Mouse (Mus musculus) forebrain, embryonic 14.5 days (tissue): ENCODE measurements around the gene Rffl. TPM values are rescaled to one million over a fixed set of nuclear protein-coding genes. Genes with fewer than 3 reads are reported as not detected.

Experiments
- ATAC-seq: fragments of 200-750 bp; cut with Nextera tagmentation; 2 replicates; pipeline ENCODE4 v1.8.0; 2017; ENCODE audit warnings: mild to moderate bottlenecking, moderate library complexity
- DNase-seq: peaks from one replicate; pipeline ENCODE4 v3.0.0-alpha.2; 2015; ENCODE audit warnings: low spot score
- H3K27ac ChIP-seq: fragments of 300-500 bp; sonication (generic); 2 replicates; pipeline ENCODE4 v1.5.1; 2014; ENCODE audit warnings: low read depth, mild to moderate bottlenecking, control low read depth, low read length, moderate library complexity
- H3K27me3 ChIP-seq: fragments of 300-500 bp; sonication (generic); replicated peaks from 2 replicates; pipeline ENCODE4 v1.6.1; 2014; ENCODE audit warnings: low read length, control low read depth, mixed read lengths; ENCODE audit not compliant: control insufficient read depth, insufficient read depth
- H3K36me3 ChIP-seq: fragments of 300-500 bp; sonication (generic); 2 replicates; pipeline ENCODE4 v1.6.1; 2014; ENCODE audit warnings: low read length, control low read depth; ENCODE audit not compliant: control insufficient read depth, insufficient read depth
- H3K4me1 ChIP-seq: fragments of 300-500 bp; sonication (generic); 2 replicates; pipeline ENCODE4 v1.6.1; 2014; ENCODE audit warnings: antibody characterized with exemption, low read length, control low read depth; ENCODE audit not compliant: control insufficient read depth, insufficient read depth
- H3K4me2 ChIP-seq: fragments of 300-500 bp; sonication (generic); 2 replicates; pipeline ENCODE4 v1.6.1; 2014; ENCODE audit warnings: mild to moderate bottlenecking, control low read depth, low read length
- H3K4me3 ChIP-seq: fragments of 300-500 bp; sonication (generic); 2 replicates; pipeline ENCODE4 v1.5.1; 2014; ENCODE audit warnings: low read depth, low read length, control low read depth
- H3K9ac ChIP-seq: fragments of 300-500 bp; sonication (generic); 2 replicates; pipeline ENCODE4 v1.6.1; 2014; ENCODE audit warnings: mild to moderate bottlenecking, low read length, control low read depth, moderate library complexity
- H3K9me3 ChIP-seq: fragments of 300-500 bp; sonication (generic); replicated peaks from 2 replicates; pipeline ENCODE4 v1.6.1; 2016; ENCODE audit warnings: low read length, control low read depth, mixed read lengths; ENCODE audit not compliant: control insufficient read depth
- WGBS: fragments of 180-500 bp; shearing (Covaris S2); extraction: QIAGEN DNeasy Blood & Tissue Kit; methylation state at CpG from one replicate; pipeline ENCODE4 v1.1.7; 2014; 5-methylcytosine and 5-hydroxymethylcytosine counted together
- polyA plus RNA-seq: library from polyadenylated mRNA; unstranded; fragments of >200 nt; fragmentation: Nextera tagmentation; extraction: Ambion mirVana; gene quantifications from 2 replicates; pipeline ENCODE4 v1.2.1, GENCODE M21; 2014

The Rffl gene
- polyA plus RNA-seq, 1 experiment from 2014 or later, result 9.8 TPM

GRCm38 (mm10) chr11:82855327-82855973, 15.6 kb downstream of the Rffl start:
- H3K27ac ChIP-seq, result peak overlapping the region; percentile 55; the same call in 1 of the 2 replicates
- 72% methylated on average over 9 of the region's 9 CpGs for WGBS
- DNase-seq, result no peak
- ATAC-seq, result no peak
- H3K27me3 ChIP-seq, result no peaks in the 10 kb centered on the region
- H3K4me3 ChIP-seq, result no peak overlapping the region
- H3K4me1 ChIP-seq, result peaks cover 10% of the 10 kb centered on the region
- no peaks in the 10 kb centered on the region for H3K9me3 ChIP-seq
- H3K4me2 ChIP-seq, result no peak overlapping the region
- no peaks in the 10 kb centered on the region for H3K36me3 ChIP-seq
- H3K9ac ChIP-seq, result no peak overlapping the region

- 81% methylated on average over 6 of the region's 6 CpGs for WGBS
- Histone ChIP-seq H3K9ac (no peak overlapping the region), H3K9me3 (no peaks in the 10 kb centered on the region), H3K4me1 (peaks cover 10% of the 10 kb centered on the region), H3K4me3 (no peak overlapping the region), H3K27me3 (no peaks in the 10 kb centered on the region), H3K36me3 (no peaks in the 10 kb centered on the region), H3K27ac (no peak overlapping the region), H3K4me2 (no peak overlapping the region)
- ATAC-seq (no peak), DNase-seq (no peak)
These were observed 16.9 kb downstream of the Rffl start for GRCm38 (mm10) chr11:82854111-82854510.

- Histone ChIP-seq H3K4me3 (no peak overlapping the region), H3K9me3 (no peaks in the 10 kb centered on the region), H3K27me3 (no peaks in the 10 kb centered on the region), H3K4me2 (no peak overlapping the region), H3K27ac (no peak overlapping the region), H3K9ac (no peak overlapping the region), H3K36me3 (no peaks in the 10 kb centered on the region), H3K4me1 (peaks cover 10% of the 10 kb centered on the region)
- no peak for ATAC-seq
- no peak for DNase-seq
- 88% methylated on average over 7 of the region's 7 CpGs for WGBS
These were observed 18.1 kb downstream of the Rffl start for GRCm38 (mm10) chr11:82852958-82853357.

- no peaks in the 10 kb centered on the region for H3K9me3 ChIP-seq
- H3K4me2 ChIP-seq, result no peak overlapping the region
- no peaks in the 10 kb centered on the region for H3K36me3 ChIP-seq
- H3K27me3 ChIP-seq, result no peaks in the 10 kb centered on the region
- no peak overlapping the region for H3K27ac ChIP-seq
- 84% methylated on average over 10 of the region's 10 CpGs for WGBS
- no peak overlapping the region for H3K9ac ChIP-seq
- H3K4me3 ChIP-seq, result no peak overlapping the region
- no peak for ATAC-seq
- no peak for DNase-seq
- H3K4me1 ChIP-seq, result peaks cover 11% of the 10 kb centered on the region
These were observed 18.5 kb downstream of the Rffl start for GRCm38 (mm10) chr11:82852540-82852939.

- Histone ChIP-seq H3K9me3 (no peaks in the 10 kb centered on the region), H3K27ac (no peak overlapping the region), H3K27me3 (no peaks in the 10 kb centered on the region), H3K4me1 (peaks cover 15% of the 10 kb centered on the region), H3K36me3 (no peaks in the 10 kb centered on the region), H3K4me3 (no peak overlapping the region), H3K4me2 (no peak overlapping the region), H3K9ac (no peak overlapping the region)
- ATAC-seq, result no peak
- DNase-seq, result no peak
- WGBS, result 90% methylated on average over 11 of the region's 11 CpGs
These were observed 18.9 kb downstream of the Rffl start for GRCm38 (mm10) chr11:82852115-82852514.

- 50% methylated on average over 5 of the region's 5 CpGs for WGBS
- no peaks in the 10 kb centered on the region for H3K27me3 ChIP-seq
- DNase-seq (no peak), ATAC-seq (no peak)
- peak overlapping the region; percentile 0; the same call in 1 of the 2 replicates for H3K9ac ChIP-seq
- H3K4me1 ChIP-seq, result peaks cover 11% of the 10 kb centered on the region
- H3K4me3 ChIP-seq, result no peak overlapping the region
- no peak overlapping the region for H3K27ac ChIP-seq
- no peak overlapping the region for H3K4me2 ChIP-seq
- no peaks in the 10 kb centered on the region for H3K9me3 ChIP-seq
- no peaks in the 10 kb centered on the region for H3K36me3 ChIP-seq
These were observed 20.8 kb downstream of the Rffl start for GRCm38 (mm10) chr11:82850259-82850658.

GRCm38 (mm10) chr11:82847571-82848000, 23.4 kb downstream of the Rffl start:
- H3K4me1 ChIP-seq, result peaks cover 10% of the 10 kb centered on the region
- DNase-seq, result peak; percentile 53

GRCm38 (mm10) chr11:82846938-82847337, 24.1 kb downstream of the Rffl start:
- no peak for DNase-seq
- 60% methylated on average over 3 of the region's 3 CpGs for WGBS

More at GRCm38 (mm10) chr11:82847571-82848000, 23.4 kb downstream of the Rffl start:
- no peak overlapping the region for H3K27ac ChIP-seq
- H3K27me3 ChIP-seq, result no peaks in the 10 kb centered on the region
- H3K9me3 ChIP-seq, result no peaks in the 10 kb centered on the region
- H3K36me3 ChIP-seq, result no peaks in the 10 kb centered on the region
- no peak overlapping the region for H3K4me2 ChIP-seq
- H3K9ac ChIP-seq, result no peak overlapping the region
- no peak for ATAC-seq
- H3K4me3 ChIP-seq, result no peak overlapping the region
- WGBS, result 5% methylated on average over 6 of the region's 6 CpGs

GRCm38 (mm10) chr11:82846079-82846436, 25.0 kb downstream of the Rffl start:
- no peaks in the 10 kb centered on the region for H3K36me3 ChIP-seq
- no peak for ATAC-seq
- H3K9ac ChIP-seq, result peak overlapping the region; percentile 45; the same call in 1 of the 2 replicates
- 51% methylated on average over 4 of the region's 4 CpGs for WGBS
- H3K27me3 ChIP-seq, result no peaks in the 10 kb centered on the region
- no peaks in the 10 kb centered on the region for H3K9me3 ChIP-seq
- H3K4me2 ChIP-seq, result peak overlapping the region; percentile 32
- H3K4me3 ChIP-seq, result no peak overlapping the region
- peaks cover 10% of the 10 kb centered on the region for H3K4me1 ChIP-seq
- H3K27ac ChIP-seq, result no peak overlapping the region
- no peak for DNase-seq

More at GRCm38 (mm10) chr11:82846938-82847337, 24.1 kb downstream of the Rffl start:
- H3K27ac ChIP-seq, result no peak overlapping the region
- no peak overlapping the region for H3K4me3 ChIP-seq
- peaks cover 10% of the 10 kb centered on the region for H3K4me1 ChIP-seq
- H3K9ac ChIP-seq, result no peak overlapping the region
- H3K27me3 ChIP-seq, result no peaks in the 10 kb centered on the region
- ATAC-seq, result no peak
- H3K4me2 ChIP-seq, result no peak overlapping the region
- H3K9me3 ChIP-seq, result no peaks in the 10 kb centered on the region
- H3K36me3 ChIP-seq, result no peaks in the 10 kb centered on the region
